Mouse (Mus musculus) ovary, adult 18-20 months (tissue): ENCODE results near the gene Zswim8.
"Not testable (repeated sequence)": the region's sequence is repeated elsewhere in the genome, so short reads cannot be mapped to it uniquely, and the experiment has no call there.

Experiments
- DNase-seq: peaks from one replicate; pipeline ENCODE4 v3.0.0; 2022; ENCODE audit warnings: low spot score, mixed read lengths

Zswim8 gene

GRCm38 (mm10) chr14:20694185-20694883 lies 13.0 kb upstream of the Zswim8 start:
- DNase-seq: no peak

- peak; percentile 84 for DNase-seq
Measured at GRCm38 (mm10) chr14:20694884-20695760, 12.2 kb upstream of the Zswim8 start, which contains the start of gene Fut11. Gene Fut11 (plus strand): TSS chr14:20694968.

- no peak for DNase-seq
Measured at GRCm38 (mm10) chr14:20695761-20696520, 11.4 kb upstream of the Zswim8 start.

GRCm38 (mm10) chr14:20696986-20697385 lies 10.4 kb upstream of the Zswim8 start:
- DNase-seq: no peak

- no peak for DNase-seq
Measured at GRCm38 (mm10) chr14:20698515-20698914, 8.8 kb upstream of the Zswim8 start.

- DNase-seq: no peak
Measured at GRCm38 (mm10) chr14:20700362-20700761, 7.0 kb upstream of the Zswim8 start.

GRCm38 (mm10) chr14:20701554-20701953 lies 5.8 kb upstream of the Zswim8 start:
- no peak for DNase-seq

- no peak for DNase-seq
Measured at GRCm38 (mm10) chr14:20702096-20702740, 5.1 kb upstream of the Zswim8 start.

- DNase-seq: peak; percentile 76
Measured at GRCm38 (mm10) chr14:20702741-20703381, 4.5 kb upstream of the Zswim8 start, which contains the start of gene Chchd1. Gene Chchd1 (plus strand): TSS chr14:20703006.

GRCm38 (mm10) chr14:20703461-20703860 lies 3.9 kb upstream of the Zswim8 start:
- DNase-seq: not testable (repeated sequence)

GRCm38 (mm10) chr14:20708239-20708638 lies 887 bp downstream of the Zswim8 start:
- no peak for DNase-seq

- DNase-seq: no peak
Measured at GRCm38 (mm10) chr14:20713832-20714231, 6.5 kb downstream of the Zswim8 start.

- DNase-seq: no peak
Measured at GRCm38 (mm10) chr14:20718443-20718842, 11.1 kb downstream of the Zswim8 start.

GRCm38 (mm10) chr14:20719767-20720166 lies 12.4 kb downstream of the Zswim8 start:
- no peak for DNase-seq

GRCm38 (mm10) chr14:20721371-20721770 lies 14.0 kb downstream of the Zswim8 start:
- DNase-seq: no peak

- DNase-seq: no peak
Measured at GRCm38 (mm10) chr14:20723006-20723405, 15.7 kb downstream of the Zswim8 start.

GRCm38 (mm10) chr14:20724043-20724442 lies 16.7 kb downstream of the Zswim8 start:
- no peak for DNase-seq

GRCm38 (mm10) chr14:20725660-20726339 lies 18.4 kb downstream of the Zswim8 start:
- no peak for DNase-seq

GRCm38 (mm10) chr14:20729871-20730270 lies 22.5 kb downstream of the Zswim8 start:
- peak; percentile 52 for DNase-seq

GRCm38 (mm10) chr14:20730853-20731602 lies 23.7 kb downstream of the Zswim8 start:
- DNase-seq: no peak
